Mouse (Mus musculus): ENCODE results near the gene Mpg. TPM values are rescaled to one million over a fixed set of nuclear protein-coding genes. Genes with fewer than 3 reads are reported as not detected.
A peak's percentile ranks its signal among the peaks of the same experiment; 100 is the strongest.

The Mpg gene
- polyA plus RNA-seq, 1 experiment: 10.4 TPM

GRCm38 (mm10) chr11:32266194-32266593 is 39.9 kb downstream of the Mpg start:
- H3K4me3 ChIP-seq (ENCODE audit: extremely low read depth, insufficient read depth, insufficient read length): no peak overlapping the region
- TF ChIP-seq CTCF (IDR thresholded peaks at IDR 0.05; ENCODE audit: extremely low read depth, insufficient read depth, insufficient read length, insufficient replicate concordance) (no peak), POLR2A (IDR thresholded peaks at IDR 0.05; ENCODE audit: low read depth, low read length) (no peak)
- 0 out of 2 replicates have a peak, but pooled peaks cover 2% of the 10 kb centered on the region for H3K4me1 ChIP-seq (ENCODE audit: control insufficient read depth, insufficient read depth, insufficient read length)
- no peaks in the 10 kb centered on the region for H3K27me3 ChIP-seq (ENCODE audit: control insufficient read depth, insufficient read depth, low read length)
- WGBS: 92% methylated on average over 6 of the region's 6 CpGs
- DNase-seq (ENCODE audit: low read depth in 1 of 2, low spot score in 2 of 2): no peak
- H3K36me3 ChIP-seq (ENCODE audit: control insufficient read depth, insufficient read depth, low read length): peaks cover 5% of the 10 kb centered on the region
- H3K27ac ChIP-seq (ENCODE audit: insufficient read depth, low read length): peak overlapping the region; percentile 23; the same call in 1 of the 2 replicates

GRCm38 (mm10) chr11:32266776-32267175 is 40.5 kb downstream of the Mpg start:
- no peak for DNase-seq (ENCODE audit: low read depth in 1 of 2, low spot score in 2 of 2)
- no peak for TF ChIP-seq CTCF (IDR thresholded peaks at IDR 0.05; ENCODE audit: extremely low read depth, insufficient read depth, insufficient read length, insufficient replicate concordance)
- no peak for TF ChIP-seq POLR2A (IDR thresholded peaks at IDR 0.05; ENCODE audit: low read depth, low read length)
- H3K4me3 ChIP-seq (ENCODE audit: extremely low read depth, insufficient read depth, insufficient read length): peak overlapping the region; percentile 73
- H3K27ac ChIP-seq (ENCODE audit: insufficient read depth, low read length): peak overlapping the region; percentile 81; the same call in 1 of the 2 replicates
- 0 out of 2 replicates have a peak, but pooled peaks cover 2% of the 10 kb centered on the region for H3K4me1 ChIP-seq (ENCODE audit: control insufficient read depth, insufficient read depth, insufficient read length)
- no peaks in the 10 kb centered on the region for H3K27me3 ChIP-seq (ENCODE audit: control insufficient read depth, insufficient read depth, low read length)
- WGBS: 29% methylated on average over 6 of the region's 6 CpGs
- peaks cover 2% of the 10 kb centered on the region for H3K36me3 ChIP-seq (ENCODE audit: control insufficient read depth, insufficient read depth, low read length)

- Histone ChIP-seq H3K27me3 (ENCODE audit: control insufficient read depth, insufficient read depth, low read length) (no peaks in the 10 kb centered on the region), H3K4me1 (ENCODE audit: control insufficient read depth, insufficient read depth, insufficient read length) (0 out of 2 replicates have a peak, but pooled peaks cover 2% of the 10 kb centered on the region), H3K4me3 (ENCODE audit: extremely low read depth, insufficient read depth, insufficient read length) (peak within 1 kb of the TSS; percentile 73), H3K36me3 (ENCODE audit: control insufficient read depth, insufficient read depth, low read length) (no peaks in the 10 kb centered on the region), H3K27ac (ENCODE audit: insufficient read depth, low read length) (peak within 1 kb of the TSS; percentile 81)
- TF ChIP-seq POLR2A (IDR thresholded peaks at IDR 0.05; ENCODE audit: low read depth, low read length) (peak; percentile 85), CTCF (IDR thresholded peaks at IDR 0.05; ENCODE audit: extremely low read depth, insufficient read depth, insufficient read length, insufficient replicate concordance) (no peak)
- WGBS: under 1% methylated on average over 54 of the region's 54 CpGs
- DNase-seq (ENCODE audit: low read depth in 1 of 2, low spot score in 2 of 2): peak; percentile 84 to 95
Observed at GRCm38 (mm10) chr11:32267188-32267884, 41.0 kb downstream of the Mpg start, which contains the start of gene Nprl3. Gene Nprl3, minus strand, starts transcription at chr11:32267707.

- H3K4me1 ChIP-seq (ENCODE audit: control insufficient read depth, insufficient read depth, insufficient read length): 0 out of 2 replicates have a peak, but pooled peaks cover 2% of the 10 kb centered on the region
- no peak overlapping the region for H3K4me3 ChIP-seq (ENCODE audit: extremely low read depth, insufficient read depth, insufficient read length)
- H3K27ac ChIP-seq (ENCODE audit: insufficient read depth, low read length): peak overlapping the region; percentile 81
Observed at GRCm38 (mm10) chr11:32267964-32268363, 41.7 kb downstream of the Mpg start.

GRCm38 (mm10) chr11:32268952-32269351 is 42.6 kb downstream of the Mpg start:
- no peak overlapping the region for H3K27ac ChIP-seq (ENCODE audit: insufficient read depth, low read length)
- H3K4me3 ChIP-seq (ENCODE audit: extremely low read depth, insufficient read depth, insufficient read length): no peak overlapping the region
- H3K4me1 ChIP-seq (ENCODE audit: control insufficient read depth, insufficient read depth, insufficient read length): 0 out of 2 replicates have a peak, but pooled peaks cover 2% of the 10 kb centered on the region
- H3K36me3 ChIP-seq (ENCODE audit: control insufficient read depth, insufficient read depth, low read length): no peaks in the 10 kb centered on the region
- WGBS: 88% methylated on average over 5 of the region's 5 CpGs
- no peaks in the 10 kb centered on the region for H3K27me3 ChIP-seq (ENCODE audit: control insufficient read depth, insufficient read depth, low read length)
- DNase-seq (ENCODE audit: low read depth in 1 of 2, low spot score in 2 of 2): no peak
- no peak for TF ChIP-seq CTCF (IDR thresholded peaks at IDR 0.05; ENCODE audit: extremely low read depth, insufficient read depth, insufficient read length, insufficient replicate concordance)
- no peak for TF ChIP-seq POLR2A (IDR thresholded peaks at IDR 0.05; ENCODE audit: low read depth, low read length)

More at GRCm38 (mm10) chr11:32267964-32268363, 41.7 kb downstream of the Mpg start:
- H3K27me3 ChIP-seq (ENCODE audit: control insufficient read depth, insufficient read depth, low read length): no peaks in the 10 kb centered on the region
- 36% methylated on average over 5 of the region's 5 CpGs for WGBS
- DNase-seq (ENCODE audit: low read depth in 1 of 2, low spot score in 2 of 2): no peak
- no peak for TF ChIP-seq CTCF (IDR thresholded peaks at IDR 0.05; ENCODE audit: extremely low read depth, insufficient read depth, insufficient read length, insufficient replicate concordance)
- TF ChIP-seq POLR2A (IDR thresholded peaks at IDR 0.05; ENCODE audit: low read depth, low read length): no peak
- H3K36me3 ChIP-seq (ENCODE audit: control insufficient read depth, insufficient read depth, low read length): no peaks in the 10 kb centered on the region

- no peak for DNase-seq (ENCODE audit: low read depth in 1 of 2, low spot score in 2 of 2)
- Histone ChIP-seq H3K36me3 (ENCODE audit: control insufficient read depth, insufficient read depth, low read length) (no peaks in the 10 kb centered on the region), H3K27ac (ENCODE audit: insufficient read depth, low read length) (no peak overlapping the region), H3K4me3 (ENCODE audit: extremely low read depth, insufficient read depth, insufficient read length) (no peak overlapping the region), H3K27me3 (ENCODE audit: control insufficient read depth, insufficient read depth, low read length) (no peaks in the 10 kb centered on the region), H3K4me1 (ENCODE audit: control insufficient read depth, insufficient read depth, insufficient read length) (0 out of 2 replicates have a peak, but pooled peaks cover 2% of the 10 kb centered on the region)
- TF ChIP-seq POLR2A (IDR thresholded peaks at IDR 0.05; ENCODE audit: low read depth, low read length) (no peak), CTCF (IDR thresholded peaks at IDR 0.05; ENCODE audit: extremely low read depth, insufficient read depth, insufficient read length, insufficient replicate concordance) (no peak)
- 17% methylated on average over 4 of the region's 4 CpGs for WGBS
Observed at GRCm38 (mm10) chr11:32271178-32271577, 44.9 kb downstream of the Mpg start.

GRCm38 (mm10) chr11:32276347-32276746 is 50.0 kb downstream of the Mpg start, which contains the start of gene Hba-x:
Gene Hba-x, plus strand, starts transcription at chr11:32276400.
- TF ChIP-seq POLR2A (IDR thresholded peaks at IDR 0.05; ENCODE audit: low read depth, low read length): no peak
- TF ChIP-seq CTCF (IDR thresholded peaks at IDR 0.05; ENCODE audit: extremely low read depth, insufficient read depth, insufficient read length, insufficient replicate concordance): no peak
- Histone ChIP-seq H3K27ac (ENCODE audit: insufficient read depth, low read length) (no peak within 1 kb of the TSS), H3K4me1 (ENCODE audit: control insufficient read depth, insufficient read depth, insufficient read length) (no peaks in the 10 kb centered on the region), H3K4me3 (ENCODE audit: extremely low read depth, insufficient read depth, insufficient read length) (no peak within 1 kb of the TSS), H3K27me3 (ENCODE audit: control insufficient read depth, insufficient read depth, low read length) (peaks cover 2% of the 10 kb centered on the region; the same call in 1 of the 2 replicates), H3K36me3 (ENCODE audit: control insufficient read depth, insufficient read depth, low read length) (no peaks in the 10 kb centered on the region)
- 81% methylated on average over 3 of the region's 3 CpGs for WGBS
- no peak for DNase-seq (ENCODE audit: low read depth in 1 of 2, low spot score in 2 of 2)

All from spleen, adult 2 months (tissue).